Mouse (Mus musculus) urinary bladder, postnatal 14 days (tissue): ENCODE measurements at regions not wholly inside any gene's neighbourhood (a gene's known extent, or its start where the extent isn't known, plus 50 kb on each side); places are given as distances from the start of the nearest gene placed in this dataset.

Source experiments
- DNase-seq: peaks from one replicate; pipeline ENCODE4 v3.0.0; 2021; ENCODE audit warnings: low spot score

DNA sequence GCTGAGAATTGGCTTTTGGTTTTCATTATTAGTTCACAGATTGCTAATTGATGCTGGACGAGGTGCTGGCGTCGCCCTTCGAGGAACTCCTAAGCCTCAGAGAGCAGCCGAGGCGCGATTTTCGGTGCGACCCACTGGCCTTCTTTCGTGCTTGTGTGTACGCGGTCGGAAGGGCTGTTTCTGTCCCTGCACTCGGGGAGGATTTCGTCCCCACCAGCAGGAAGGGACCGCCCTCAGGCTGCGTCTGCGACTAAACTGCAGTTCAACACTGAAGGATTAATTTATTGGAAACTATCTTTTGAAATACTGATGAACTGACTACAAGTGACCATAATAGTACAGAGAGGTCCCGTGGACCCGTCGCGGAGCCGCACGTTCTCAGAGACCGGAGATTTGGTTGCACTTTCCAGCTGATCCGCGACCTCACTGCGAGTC is 228.4 kb upstream of the Sall1 start:
- DNase-seq: no peak

DNA sequence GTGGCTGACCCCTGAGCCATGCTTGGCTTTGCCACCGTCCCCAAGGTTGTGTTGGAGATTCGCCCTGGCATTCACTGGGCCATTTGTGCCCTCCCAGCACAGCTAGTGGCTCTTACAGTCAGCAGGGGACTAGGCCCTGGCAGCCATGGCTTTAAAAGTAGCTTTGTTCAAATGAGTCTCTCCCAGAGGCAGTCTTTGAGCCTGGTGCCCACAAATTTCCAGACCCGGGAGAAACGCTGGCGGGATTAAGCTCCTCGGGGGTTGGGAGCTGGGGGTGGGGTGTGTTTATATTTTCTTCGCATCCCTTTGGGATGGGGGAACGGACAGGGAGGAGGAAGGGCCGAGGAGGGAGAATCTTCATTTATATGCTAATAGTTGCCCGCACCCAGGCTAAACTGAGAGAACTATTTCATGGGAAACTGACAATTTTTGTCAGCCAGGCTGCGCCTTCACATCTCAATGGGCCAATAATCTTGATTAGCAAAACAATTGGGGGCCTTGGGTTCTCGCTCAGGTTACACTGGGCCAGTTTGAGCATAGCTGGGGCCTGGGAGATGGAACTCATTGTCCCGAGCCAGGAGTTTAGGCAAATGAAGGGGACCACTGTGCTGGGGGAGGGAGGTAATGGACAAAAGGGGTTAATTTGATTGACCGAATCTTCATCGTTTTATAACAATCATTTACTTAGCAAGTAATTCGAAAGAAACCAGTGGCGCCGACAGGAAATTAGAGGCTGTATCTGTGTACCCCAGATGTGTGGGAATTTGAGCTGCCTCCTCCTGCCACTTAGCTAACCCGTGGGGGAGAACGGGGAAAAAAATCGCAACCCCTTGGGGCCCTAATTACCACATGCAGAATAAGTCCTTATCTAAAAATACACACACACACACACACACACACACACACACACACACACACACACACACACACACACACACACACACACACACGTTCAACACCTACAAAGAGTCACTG is 227.7 kb upstream of the Sall1 start:
- no peak for DNase-seq

GRCm38 (mm10) chr8:89270001-89270400 is 226.0 kb upstream of the Sall1 start:
- no peak for DNase-seq

DNA sequence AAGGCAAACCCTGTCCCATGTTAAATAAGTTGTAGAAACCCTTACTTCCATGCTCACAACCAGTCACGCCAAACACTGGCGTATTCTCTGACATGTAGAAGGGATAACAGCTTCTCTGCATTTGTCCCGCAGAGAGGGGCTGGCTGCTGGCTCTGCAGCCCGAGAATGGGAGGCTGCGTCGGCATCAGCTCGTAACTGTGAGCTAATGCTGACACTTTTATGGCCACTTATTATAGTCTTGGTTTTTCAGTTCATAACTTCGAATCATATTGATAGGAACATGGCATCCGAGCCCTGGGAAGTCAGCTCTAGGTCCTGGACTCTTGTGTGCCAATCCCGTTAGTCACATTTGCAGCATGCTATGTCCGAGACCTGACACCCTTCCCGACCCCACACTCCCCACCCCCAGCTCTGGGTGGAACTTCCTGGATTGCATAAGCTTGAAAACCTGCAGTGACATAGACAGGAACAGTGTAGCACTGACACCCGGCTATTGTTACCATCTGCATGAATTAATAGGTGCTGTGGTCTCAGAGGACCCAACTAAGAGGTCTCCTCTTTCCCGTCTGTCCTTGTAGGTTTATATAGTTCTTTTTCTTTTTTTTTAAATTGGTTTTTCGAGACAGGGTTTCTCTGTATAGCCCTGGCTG is 217.3 kb upstream of the Sall1 start:
- DNase-seq: no peak

GRCm38 (mm10) chr8:89259881-89260280 is 215.9 kb upstream of the Sall1 start:
- DNase-seq: no peak

GRCm38 (mm10) chr8:89246342-89246741 is 202.4 kb upstream of the Sall1 start:
- DNase-seq: no peak

DNA sequence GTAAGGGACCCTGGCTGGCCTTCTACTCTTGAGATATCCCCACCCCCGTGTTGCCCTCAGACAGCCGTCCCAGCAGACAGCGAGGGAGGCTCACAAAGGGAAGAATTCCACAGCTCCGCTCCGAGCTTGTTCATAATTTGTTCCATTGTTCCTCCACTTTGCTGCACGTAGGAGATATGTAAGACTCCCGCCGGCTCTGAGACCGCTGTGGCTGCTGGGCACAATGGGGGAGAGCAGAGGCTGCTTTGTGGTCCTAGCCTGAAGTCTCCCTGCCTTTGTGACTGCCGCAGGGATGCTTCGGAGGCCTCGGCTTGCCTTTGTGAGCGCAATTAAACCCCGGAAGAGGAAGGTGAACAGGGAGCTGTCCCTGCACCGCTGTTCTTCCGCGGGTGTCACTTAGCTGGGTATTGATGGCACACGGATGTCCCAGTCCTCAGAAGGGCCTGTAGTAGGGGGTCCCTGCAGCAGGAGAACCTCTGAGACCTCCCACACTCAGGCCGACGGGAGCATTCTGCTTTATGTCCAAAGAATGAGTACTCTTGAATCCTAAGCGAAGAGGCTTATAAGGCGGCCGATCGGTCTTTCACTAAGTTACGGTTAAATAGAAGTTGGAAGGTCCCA is 201.3 kb upstream of the Sall1 start:
- no peak for DNase-seq

DNA sequence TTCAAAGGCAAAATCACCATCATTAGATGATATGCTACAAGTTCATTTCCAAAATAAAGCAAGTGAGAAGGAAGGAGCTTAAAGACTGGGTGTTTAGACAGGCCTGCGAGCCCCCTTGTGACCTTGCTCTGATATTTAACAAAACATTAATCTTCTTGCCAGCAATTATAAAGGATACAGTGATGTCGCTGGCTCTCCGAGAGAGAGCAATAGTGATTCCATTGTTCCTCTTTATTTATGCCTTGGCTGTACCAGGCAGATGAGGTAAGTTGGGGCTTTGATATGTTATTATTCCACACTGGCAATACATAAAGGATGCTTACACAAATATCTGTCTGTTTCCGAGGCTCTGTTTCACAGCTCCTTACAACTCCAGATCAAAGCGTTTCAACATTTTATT is 197.7 kb upstream of the Sall1 start:
- no peak for DNase-seq

GRCm38 (mm10) chr8:89239626-89240025 is 195.7 kb upstream of the Sall1 start:
- no peak for DNase-seq

DNA sequence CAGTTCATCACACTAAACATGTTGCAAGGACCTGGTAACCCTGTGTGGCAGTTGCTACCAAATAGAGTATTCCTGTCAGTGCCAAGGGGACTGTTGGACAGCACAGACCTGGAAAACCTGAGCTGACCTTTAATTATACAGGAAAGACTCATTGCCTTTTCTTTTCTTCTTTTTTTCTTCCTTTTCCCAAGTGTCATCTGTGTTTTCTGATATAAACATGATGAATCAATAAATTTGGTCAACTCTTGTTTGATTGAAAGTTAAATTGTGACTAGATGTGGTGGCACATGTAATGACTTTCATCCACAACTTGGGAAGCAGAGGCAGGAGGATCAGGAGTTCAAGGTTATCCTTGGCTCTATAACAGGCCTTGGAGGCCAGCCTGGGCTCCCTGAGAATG is 190.1 kb upstream of the Sall1 start:
- DNase-seq: no peak

DNA sequence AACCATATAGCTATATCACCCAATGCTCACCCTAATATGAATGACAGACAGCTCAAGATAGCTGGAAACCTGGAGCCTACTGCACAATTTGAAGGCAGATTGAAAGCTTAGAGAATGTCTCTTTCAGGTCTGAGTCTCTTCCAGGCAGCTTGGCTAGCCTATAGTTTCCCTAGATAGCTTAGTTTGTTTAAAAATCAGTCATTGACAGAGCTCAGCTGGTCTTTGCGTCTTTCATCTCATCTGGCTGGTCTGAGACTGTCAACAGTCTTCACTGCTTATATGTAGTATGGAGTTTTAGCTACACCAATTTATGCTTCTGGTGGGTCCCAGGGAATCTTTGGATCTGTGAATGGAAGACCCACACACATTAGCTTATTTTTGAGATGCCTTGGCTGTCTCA is 188.4 kb upstream of the Sall1 start:
- DNase-seq: no peak

GRCm38 (mm10) chr8:89229144-89229543 is 185.2 kb upstream of the Sall1 start:
- no peak for DNase-seq

DNA sequence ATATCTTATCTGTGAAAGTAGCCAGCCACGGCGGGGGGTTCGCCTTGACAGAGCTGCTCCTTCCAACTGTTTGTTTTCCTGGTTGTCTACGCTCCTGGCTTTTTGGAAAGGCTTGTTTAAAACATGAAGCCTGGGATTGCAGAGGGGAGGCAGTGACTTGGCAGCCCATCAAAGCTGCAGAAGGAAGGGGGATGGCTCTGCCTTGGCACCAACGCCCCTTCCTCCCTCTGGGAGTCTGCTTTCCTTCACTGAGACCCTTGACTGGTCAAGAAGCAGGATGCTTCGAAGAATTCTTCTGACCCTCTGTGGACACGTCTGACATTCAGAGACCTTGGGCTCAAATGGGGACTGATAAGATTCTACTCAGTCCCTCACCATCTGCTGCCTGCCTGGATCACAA is 176.9 kb upstream of the Sall1 start:
- no peak for DNase-seq

GRCm38 (mm10) chr8:89220381-89220780 is 176.4 kb upstream of the Sall1 start:
- no peak for DNase-seq

GRCm38 (mm10) chr8:89219156-89219555 is 175.2 kb upstream of the Sall1 start:
- no peak for DNase-seq

DNA sequence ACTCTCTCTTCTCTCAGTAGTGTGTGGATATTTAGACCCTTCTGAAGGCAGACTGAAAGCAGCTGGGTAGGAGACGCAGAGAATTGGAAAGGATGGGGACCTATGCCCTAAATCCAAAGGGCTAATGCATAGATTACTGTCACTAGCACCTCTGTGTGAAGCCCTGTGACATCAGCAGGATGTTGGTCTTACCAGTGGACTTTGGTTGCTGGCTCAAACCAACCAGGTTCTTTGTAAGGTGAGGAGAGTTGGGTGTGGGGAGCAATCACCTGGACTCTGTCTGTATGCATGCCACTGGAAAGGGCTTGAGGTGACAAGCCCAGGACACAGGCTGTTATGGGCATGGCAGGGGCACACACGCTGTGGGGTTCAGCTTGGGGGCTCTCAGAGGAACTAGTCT is 173.7 kb upstream of the Sall1 start:
- no peak for DNase-seq

DNA sequence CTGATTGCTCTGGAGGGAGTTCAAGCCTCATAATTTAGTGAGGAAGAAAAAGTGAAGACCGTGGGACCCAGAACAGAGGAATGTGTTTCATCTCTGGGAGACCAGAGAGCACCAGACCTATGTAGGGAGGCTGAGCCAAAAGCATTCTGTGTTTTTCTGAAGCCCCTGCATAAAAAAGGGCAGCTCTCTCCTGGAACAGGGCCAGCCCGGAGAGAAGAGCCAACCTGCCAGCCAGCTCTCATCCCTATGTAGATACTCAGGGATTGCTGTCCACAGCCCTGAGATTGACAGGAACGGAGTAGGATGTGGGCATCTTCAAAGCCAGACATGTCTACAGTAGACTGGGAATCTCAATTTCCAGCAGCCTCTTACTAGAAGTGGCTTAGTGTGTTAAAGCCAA is 168.0 kb upstream of the Sall1 start:
- DNase-seq: no peak

- DNase-seq: no peak
Measured at GRCm38 (mm10) chr8:89210684-89211083, 166.7 kb upstream of the Sall1 start.

DNA sequence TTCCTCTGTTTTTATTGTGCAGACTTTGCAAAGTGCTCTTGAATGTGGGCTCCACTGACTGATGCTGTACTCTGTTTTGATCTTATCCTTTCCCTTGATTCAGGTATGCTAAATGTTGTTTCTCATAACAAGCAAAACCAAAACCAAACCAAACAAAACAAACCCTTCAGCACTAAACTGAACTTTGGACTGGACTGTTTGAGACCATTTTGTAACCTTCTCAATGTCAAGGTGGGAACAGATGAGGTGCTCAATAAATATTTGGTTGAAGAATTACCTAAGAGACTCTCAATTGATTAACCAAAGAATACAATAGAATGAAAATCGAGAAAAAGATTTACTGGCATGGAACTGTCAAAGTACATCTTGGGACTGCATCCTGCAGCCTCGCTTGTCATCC is 163.9 kb upstream of the Sall1 start:
- no peak for DNase-seq

GRCm38 (mm10) chr8:89202484-89203096 is 158.6 kb upstream of the Sall1 start:
- no peak for DNase-seq

- no peak for DNase-seq
Measured at GRCm38 (mm10) chr8:89200301-89200700, 156.3 kb upstream of the Sall1 start.

- DNase-seq: no peak
Measured at GRCm38 (mm10) chr8:89185314-89185713, 141.4 kb upstream of the Sall1 start.

GRCm38 (mm10) chr8:89175631-89176030 is 131.7 kb upstream of the Sall1 start:
- no peak for DNase-seq
